ENCODE assay signal across 8 mouse cellular contexts in genomic region chr15:25622200-25622866, GRCm38 (mm10). TPM values are rescaled to one million over a fixed set of nuclear protein-coding genes. Genes with fewer than 3 reads are reported as not detected.
DNase-seq lines count a peak whose midpoint lies in the region; ATAC-seq and TF ChIP-seq lines count a peak whose summit lies in the region.

TSS of gene Myo10 (plus strand) at chr15:25622525.

- H3K27ac ChIP-seq in forebrain, embryonic 13.5 days: 0 out of 2 replicates have a peak within 1 kb of the TSS, but pooled peaks have one; percentile 12
- peak within 1 kb of the TSS; percentile 73 for H3K27ac ChIP-seq in heart, postnatal 0 days (ENCODE audit: low read depth)
- H3K27ac ChIP-seq in liver, embryonic 14.5 days: no peak within 1 kb of the TSS
- H3K27ac ChIP-seq in stomach, embryonic 15.5 days: peak within 1 kb of the TSS; percentile 96

- TF ChIP-seq EP300 in heart, postnatal 0 days (IDR thresholded peaks at IDR 0.05; ENCODE audit: low read depth): no peak
- TF ChIP-seq EP300 in liver, embryonic 14.5 days (IDR thresholded peaks at IDR 0.05; ENCODE audit: low read depth): no peak

- peak; percentile 99 to 100 for DNase-seq in CD8-positive naive resting alpha-beta T cell, adult 2 months (ENCODE audit: low read depth in 2 of 2, low spot score in 2 of 2)
- DNase-seq in cerebellum, adult 11 months: peak; percentile 86
- peak; percentile 99 for DNase-seq in heart, postnatal 0 days (ENCODE audit: low spot score)
- DNase-seq in kidney, postnatal 36 days: peak; percentile 100
- peak; percentile 89 to 95 (median 91) for DNase-seq in liver, embryonic 14.5 days (ENCODE audit: low read depth in 3 of 3, low spot score in 3 of 3)
- peak; percentile 100 for DNase-seq in neural tube, embryonic 10.5 days (ENCODE audit: extremely low spot score, low spot score)

- peaks cover 13% of the 10 kb centered on the region for H3K4me1 ChIP-seq in forebrain, embryonic 13.5 days
- no peaks in the 10 kb centered on the region for H3K4me1 ChIP-seq in heart, postnatal 0 days (ENCODE audit: control insufficient read depth, insufficient read depth)
- peaks cover 0 to 20% of the 10 kb centered on the region in 2 experiments; a peak in 2 of 4 replicates for H3K4me1 ChIP-seq in liver, embryonic 14.5 days (replicated peaks; ENCODE audit: control insufficient read depth in 2 of 2, insufficient read depth in 2 of 2, low read length in 1 of 2)
- H3K4me1 ChIP-seq in stomach, embryonic 15.5 days: peaks cover 5% of the 10 kb centered on the region; the same call in 1 of the 2 replicates

- WGBS in forebrain, embryonic 13.5 days: under 1% methylated on average over 51 of the region's 53 CpGs
- WGBS in heart, postnatal 0 days: under 1% methylated on average over 51 of the region's 53 CpGs
- WGBS in liver, embryonic 14.5 days (ENCODE audit: insufficient replicate concordance): under 1% methylated on average over 53 of the region's 53 CpGs
- WGBS in stomach, embryonic 15.5 days: under 1% methylated on average over 53 of the region's 53 CpGs

- no peaks in the 10 kb centered on the region for H3K9me3 ChIP-seq in forebrain, embryonic 13.5 days (replicated peaks)
- no peaks in the 10 kb centered on the region for H3K9me3 ChIP-seq in heart, postnatal 0 days (replicated peaks; ENCODE audit: control insufficient read depth, low read length)
- H3K9me3 ChIP-seq in liver, embryonic 14.5 days (ENCODE audit: control insufficient read depth, low read length): no peaks in the 10 kb centered on the region
- H3K9me3 ChIP-seq in stomach, embryonic 15.5 days: no peaks in the 10 kb centered on the region

- ATAC-seq in forebrain, embryonic 13.5 days: peak; percentile 95
- ATAC-seq in heart, postnatal 0 days (ENCODE audit: insufficient read depth, low read depth): peak; percentile 95
- ATAC-seq in liver, embryonic 14.5 days (ENCODE audit: insufficient read depth): peak; percentile 89
- ATAC-seq in stomach, embryonic 15.5 days (ENCODE audit: insufficient read depth, low FRiP score, low read depth): peak; percentile 94

- H3K9ac ChIP-seq in forebrain, embryonic 13.5 days: peak within 1 kb of the TSS; percentile 66
- peak within 1 kb of the TSS; percentile 74 for H3K9ac ChIP-seq in heart, postnatal 0 days (replicated peaks; ENCODE audit: low read depth, low read length)
- peak within 1 kb of the TSS; percentile 58 for H3K9ac ChIP-seq in liver, embryonic 14.5 days (replicated peaks)
- peak within 1 kb of the TSS; percentile 87 for H3K9ac ChIP-seq in stomach, embryonic 15.5 days

- peak within 1 kb of the TSS; percentile 98 for H3K4me2 ChIP-seq in forebrain, embryonic 13.5 days
- H3K4me2 ChIP-seq in heart, postnatal 0 days (ENCODE audit: low read depth, low read length): peak within 1 kb of the TSS; percentile 93
- H3K4me2 ChIP-seq in liver, embryonic 14.5 days (ENCODE audit: low read depth): peak within 1 kb of the TSS; percentile 78
- peak within 1 kb of the TSS; percentile 75 for H3K4me2 ChIP-seq in stomach, embryonic 15.5 days

- peak within 1 kb of the TSS; percentile 61 for H3K4me3 ChIP-seq in forebrain, embryonic 13.5 days
- H3K4me3 ChIP-seq in heart, postnatal 0 days (ENCODE audit: low read depth, low read length): peak within 1 kb of the TSS; percentile 84
- peak within 1 kb of the TSS; percentile 60 to 63 for H3K4me3 ChIP-seq in liver, embryonic 14.5 days (ENCODE audit: insufficient read depth in 1 of 2, low read depth in 2 of 2, low read length in 2 of 2)
- peak within 1 kb of the TSS; percentile 90 for H3K4me3 ChIP-seq in stomach, embryonic 15.5 days (replicated peaks)

- TF ChIP-seq CTCF in heart, postnatal 0 days (IDR thresholded peaks at IDR 0.05; ENCODE audit: low read depth): no peak
- TF ChIP-seq CTCF in liver, embryonic 14.5 days (IDR thresholded peaks at IDR 0.05; ENCODE audit: low read depth): 0 out of 2 replicates have a peak, but pooled peaks have one; percentile 3

- H3K27me3 ChIP-seq in forebrain, embryonic 13.5 days: peaks cover 55% of the 10 kb centered on the region
- H3K27me3 ChIP-seq in heart, postnatal 0 days (ENCODE audit: control insufficient read depth, insufficient read depth, low read length): no peaks in the 10 kb centered on the region
- H3K27me3 ChIP-seq in liver, embryonic 14.5 days (ENCODE audit: control insufficient read depth, insufficient read depth, low read length): peaks cover 21% of the 10 kb centered on the region
- H3K27me3 ChIP-seq in stomach, embryonic 15.5 days (replicated peaks): no peaks in the 10 kb centered on the region

- no peaks in the 10 kb centered on the region for H3K36me3 ChIP-seq in forebrain, embryonic 13.5 days (ENCODE audit: poor library complexity, severe bottlenecking)
- H3K36me3 ChIP-seq in heart, postnatal 0 days (replicated peaks; ENCODE audit: control insufficient read depth, insufficient read depth, low read length): no peaks in the 10 kb centered on the region
- no peaks in the 10 kb centered on the region for H3K36me3 ChIP-seq in liver, embryonic 14.5 days (replicated peaks; ENCODE audit: control insufficient read depth, insufficient read depth, low read depth)
- no peaks in the 10 kb centered on the region for H3K36me3 ChIP-seq in stomach, embryonic 15.5 days

RNA-seq across cellular contexts. Expression of gene Myo10, which starts in this region (rescaled TPM):
- 54.1 and 61.4 TPM in 2 replicates for polyA plus RNA-seq in forebrain, embryonic 13.5 days (2015; fragmentation: Nextera tagmentation; extraction: Ambion mirVana)
- total RNA-seq in heart, postnatal 0 days (2014; rRNA removed; ENCODE audit: low replicate concordance): 6.2 and 15.4 TPM in 2 replicates
- 6.9 and 7.6 TPM in 2 replicates for polyA plus RNA-seq in heart, postnatal 0 days (2015; fragmentation: Nextera tagmentation; extraction: Ambion mirVana)
- polyA plus RNA-seq in liver, embryonic 14.5 days (2012; rRNA removed): 1.8 and 2.9 TPM in 2 replicates
- polyA plus RNA-seq in liver, embryonic 14.5 days (2014; fragmentation: Nextera tagmentation; extraction: Ambion mirVana): 2.6 and 4.5 TPM in 2 replicates
- polyA plus RNA-seq in stomach, embryonic 15.5 days (2015; fragmentation: Nextera tagmentation; extraction: Ambion mirVana): 32.4 and 36.8 TPM in 2 replicates
